Mouse (Mus musculus) neutrophil, adult 59 days (primary cell): ENCODE data around the gene Olfr161. TPM values are rescaled to one million over a fixed set of nuclear protein-coding genes. Genes with fewer than 3 reads are reported as not detected.

Experiments
- total RNA-seq, 2 experiments: library from RNA; stranded (reverse); gene quantifications; 1 replicate in 1 of 2; 2 replicates in 1 of 2; pipeline ENCODE4 v1.2.4; 2023

Gene Olfr161
- total RNA-seq = not detected

GRCm38 (mm10) chr16:3590691-3591090 is at the start of gene Olfr161:
Gene Olfr161 (plus strand): TSS chr16:3591042.

Other genes with a start within 250 kb of the Olfr161 start
- 10 to 100 TPM; 28.1 to 32.6 TPM for gene Mefv, start 127.1 kb downstream of the Olfr161 start, total RNA-seq
- 10 to 100 TPM; 28.8 to 43.6 TPM for gene Zfp263, start 153.1 kb downstream of the Olfr161 start, total RNA-seq
- not detected for gene Olfr15, start 239.8 kb downstream of the Olfr161 start, total RNA-seq